Mouse (Mus musculus): ENCODE measurements around the gene Rangap1. TPM values are rescaled to one million over a fixed set of nuclear protein-coding genes. Genes with fewer than 3 reads are reported as not detected.
"Not testable (repeated sequence)": the region's sequence is repeated elsewhere in the genome, so short reads cannot be mapped to it uniquely, and the experiment has no call there.

Gene Rangap1
- total and polyA plus RNA-seq, 2 experiments from 2014 or later, result 133 to 163 TPM

GRCm38 (mm10) chr15:81708991-81709390 lies 36.3 kb downstream of the Rangap1 start:
- H3K27ac ChIP-seq (ENCODE audit: low read depth, low read length), result no peak overlapping the region
- H3K9me3 ChIP-seq (ENCODE audit: low read length), result no peaks in the 10 kb centered on the region
- H3K4me3 ChIP-seq (ENCODE audit: low read depth, low read length), result no peak overlapping the region
- no peaks in the 10 kb centered on the region for H3K27me3 ChIP-seq (ENCODE audit: insufficient read depth, low read length)
- H3K4me2 ChIP-seq (ENCODE audit: low read depth), result no peak overlapping the region
- DNase-seq (no peak), ATAC-seq (no peak)
- no peak overlapping the region for H3K9ac ChIP-seq
- 87% methylated on average over 11 of the region's 11 CpGs for WGBS
- no peaks in the 10 kb centered on the region for H3K4me1 ChIP-seq (ENCODE audit: insufficient read depth)
- TF ChIP-seq CTCF (IDR thresholded peaks at IDR 0.05; ENCODE audit: low read depth), result no peak
- peaks cover 77% of the 10 kb centered on the region for H3K36me3 ChIP-seq (ENCODE audit: insufficient read depth)

GRCm38 (mm10) chr15:81703094-81703489 lies 42.2 kb downstream of the Rangap1 start:
- Histone ChIP-seq H3K4me2 (ENCODE audit: low read depth) (no peak overlapping the region), H3K9me3 (ENCODE audit: low read length) (no peaks in the 10 kb centered on the region), H3K9ac (no peak overlapping the region), H3K27ac (ENCODE audit: low read depth, low read length) (no peak overlapping the region), H3K4me1 (ENCODE audit: insufficient read depth) (no peaks in the 10 kb centered on the region), H3K4me3 (ENCODE audit: low read depth, low read length) (no peak overlapping the region), H3K27me3 (ENCODE audit: insufficient read depth, low read length) (no peaks in the 10 kb centered on the region), H3K36me3 (ENCODE audit: insufficient read depth) (peaks cover 35% of the 10 kb centered on the region)
- 84% methylated on average over 3 of the region's 3 CpGs for WGBS
- TF ChIP-seq CTCF (IDR thresholded peaks at IDR 0.05; ENCODE audit: low read depth), result no peak
- ATAC-seq, result no peak
- DNase-seq, result no peak

DNA sequence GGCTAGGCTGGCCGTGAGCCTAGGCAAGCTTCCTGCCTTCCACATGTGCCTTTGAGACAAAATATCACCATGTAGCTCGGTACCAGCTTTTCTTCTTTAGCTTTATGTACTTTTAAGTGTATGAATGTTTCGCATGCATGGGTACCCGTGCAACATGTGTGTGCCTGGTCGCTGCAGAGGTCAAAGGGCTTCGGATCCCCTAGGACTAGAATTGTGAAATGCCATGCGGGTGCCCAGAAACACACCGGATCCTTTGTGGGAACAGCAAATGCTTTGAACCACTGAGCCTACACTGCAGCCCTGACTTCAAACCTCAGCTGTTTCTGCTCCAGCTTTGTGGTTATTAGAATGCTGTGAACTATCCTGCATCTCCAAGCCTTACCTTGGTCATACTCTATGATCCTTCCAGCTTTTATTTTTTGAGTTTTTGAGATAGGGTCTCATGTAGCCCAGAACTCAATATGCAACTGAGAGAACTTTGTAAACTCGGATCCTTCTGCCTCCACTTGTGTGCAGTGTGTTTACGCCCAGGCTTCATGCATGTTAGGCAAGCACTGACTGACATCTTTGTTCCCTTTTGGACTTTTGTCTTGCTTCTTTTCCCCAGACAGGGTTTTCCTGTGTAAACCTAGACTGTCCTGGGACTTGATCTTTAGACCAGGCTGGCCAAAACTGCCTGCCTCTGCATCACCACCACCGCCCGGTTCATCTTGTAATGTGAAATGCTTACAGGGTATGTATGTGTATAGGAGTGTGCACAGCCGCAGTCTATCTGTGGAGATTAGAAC lies 42.8 kb downstream of the Rangap1 start:
- DNase-seq (no peak), ATAC-seq (no peak)
- TF ChIP-seq CTCF (IDR thresholded peaks at IDR 0.05; ENCODE audit: low read depth), result no peak
- H3K9me3 ChIP-seq (ENCODE audit: low read length), result no peaks in the 10 kb centered on the region
- WGBS, result 88% methylated on average over 13 of the region's 13 CpGs
- H3K36me3 ChIP-seq (ENCODE audit: insufficient read depth), result peaks cover 34% of the 10 kb centered on the region
- H3K4me1 ChIP-seq (ENCODE audit: insufficient read depth), result no peaks in the 10 kb centered on the region
- no peak overlapping the region for H3K27ac ChIP-seq (ENCODE audit: low read depth, low read length)
- H3K27me3 ChIP-seq (ENCODE audit: insufficient read depth, low read length), result no peaks in the 10 kb centered on the region
- no peak overlapping the region for H3K4me3 ChIP-seq (ENCODE audit: low read depth, low read length)
- no peak overlapping the region for H3K9ac ChIP-seq
- no peak overlapping the region for H3K4me2 ChIP-seq (ENCODE audit: low read depth)

GRCm38 (mm10) chr15:81701350-81701749 lies 44.0 kb downstream of the Rangap1 start:
- TF ChIP-seq CTCF (IDR thresholded peaks at IDR 0.05; ENCODE audit: low read depth), result peak; percentile 21
- not testable (repeated sequence) for H3K4me1 ChIP-seq (ENCODE audit: insufficient read depth); H3K9ac ChIP-seq; H3K4me3 ChIP-seq (ENCODE audit: low read depth, low read length); H3K9me3 ChIP-seq (ENCODE audit: low read length); H3K27ac ChIP-seq (ENCODE audit: low read depth, low read length); H3K4me2 ChIP-seq (ENCODE audit: low read depth); H3K27me3 ChIP-seq (ENCODE audit: insufficient read depth, low read length); ATAC-seq; DNase-seq
- peaks cover 32% of the 10 kb centered on the region for H3K36me3 ChIP-seq (ENCODE audit: insufficient read depth)
- WGBS, result 80% methylated on average over 4 of the region's 4 CpGs

GRCm38 (mm10) chr15:81700601-81701000 lies 44.7 kb downstream of the Rangap1 start:
- Histone ChIP-seq H3K9ac (no peak overlapping the region), H3K27me3 (ENCODE audit: insufficient read depth, low read length) (no peaks in the 10 kb centered on the region), H3K4me1 (ENCODE audit: insufficient read depth) (no peaks in the 10 kb centered on the region), H3K36me3 (ENCODE audit: insufficient read depth) (peaks cover 25% of the 10 kb centered on the region), H3K27ac (ENCODE audit: low read depth, low read length) (no peak overlapping the region), H3K9me3 (ENCODE audit: low read length) (no peaks in the 10 kb centered on the region), H3K4me3 (ENCODE audit: low read depth, low read length) (no peak overlapping the region), H3K4me2 (ENCODE audit: low read depth) (no peak overlapping the region)
- no peak for TF ChIP-seq CTCF (IDR thresholded peaks at IDR 0.05; ENCODE audit: low read depth)
- DNase-seq (no peak), ATAC-seq (no peak)
- 88% methylated on average over 8 of the region's 8 CpGs for WGBS

DNA sequence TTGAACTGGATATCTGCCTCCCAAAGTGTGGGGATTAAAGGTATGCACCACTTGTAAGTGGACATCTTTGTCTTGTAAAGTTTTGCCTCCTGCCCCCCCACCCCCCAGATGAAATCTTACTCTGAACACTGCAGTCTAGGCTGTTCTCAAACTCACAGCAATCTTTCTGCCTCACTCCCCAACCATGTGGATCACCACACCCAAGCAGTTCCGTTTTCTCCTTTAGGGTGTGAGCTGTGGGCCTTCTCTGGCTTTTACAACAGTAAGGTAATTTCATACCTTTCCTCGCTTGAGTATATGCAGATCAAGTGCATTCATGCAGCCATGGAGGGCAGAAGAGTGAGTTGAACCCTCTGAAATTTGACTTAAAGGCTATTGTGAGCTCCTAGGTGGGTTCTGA lies 45.2 kb downstream of the Rangap1 start:
- no peak for DNase-seq
- no peak overlapping the region for H3K4me2 ChIP-seq (ENCODE audit: low read depth)
- no peaks in the 10 kb centered on the region for H3K9me3 ChIP-seq (ENCODE audit: low read length)
- H3K27me3 ChIP-seq (ENCODE audit: insufficient read depth, low read length), result no peaks in the 10 kb centered on the region
- WGBS, result 76% methylated on average over 2 of the region's 2 CpGs
- no peak for TF ChIP-seq CTCF (IDR thresholded peaks at IDR 0.05; ENCODE audit: low read depth)
- H3K4me1 ChIP-seq (ENCODE audit: insufficient read depth), result no peaks in the 10 kb centered on the region
- peaks cover 20% of the 10 kb centered on the region for H3K36me3 ChIP-seq (ENCODE audit: insufficient read depth)
- no peak overlapping the region for H3K9ac ChIP-seq
- no peak overlapping the region for H3K27ac ChIP-seq (ENCODE audit: low read depth, low read length)
- ATAC-seq, result no peak
- no peak overlapping the region for H3K4me3 ChIP-seq (ENCODE audit: low read depth, low read length)

GRCm38 (mm10) chr15:81698532-81698931 lies 46.8 kb downstream of the Rangap1 start:
- H3K27ac ChIP-seq (ENCODE audit: low read depth, low read length), result no peak overlapping the region
- no peaks in the 10 kb centered on the region for H3K27me3 ChIP-seq (ENCODE audit: insufficient read depth, low read length)
- H3K9ac ChIP-seq, result no peak overlapping the region
- no peak for DNase-seq
- no peak overlapping the region for H3K4me3 ChIP-seq (ENCODE audit: low read depth, low read length)
- no peaks in the 10 kb centered on the region for H3K9me3 ChIP-seq (ENCODE audit: low read length)
- WGBS, result 80% methylated on average over 2 of the region's 2 CpGs
- H3K4me2 ChIP-seq (ENCODE audit: low read depth), result no peak overlapping the region
- peaks cover 4% of the 10 kb centered on the region; the same call in 1 of the 2 replicates for H3K36me3 ChIP-seq (ENCODE audit: insufficient read depth)
- no peak for TF ChIP-seq CTCF (IDR thresholded peaks at IDR 0.05; ENCODE audit: low read depth)
- H3K4me1 ChIP-seq (ENCODE audit: insufficient read depth), result 0 out of 2 replicates have a peak, but pooled peaks cover 3% of the 10 kb centered on the region
- no peak for ATAC-seq
